Mouse (Mus musculus) stomach, postnatal 0 days (tissue): ENCODE results near the gene Trpv6.

Experiments
- CTCF ChIP-seq: IDR thresholded peaks from 2 replicates; pipeline ENCODE4 v1.5.1; 2016; ENCODE audit warnings: antibody characterized with exemption, low read depth, mild to moderate bottlenecking, moderate library complexity
- EP300 ChIP-seq: optimal IDR thresholded peaks from 2 replicates; pipeline ENCODE3; 2016; ENCODE audit warnings: antibody characterized with exemption

GRCm38 (mm10) chr6:41621241-41621990 lies 14.8 kb downstream of the Trpv6 start:
- no peak for TF ChIP-seq CTCF
- no peak for TF ChIP-seq EP300
